Mouse (Mus musculus) liver, adult 2 months (tissue): ENCODE data around the gene Gm5678.

Source experiments
- CTCF ChIP-seq: fragments of 200-500 bp; IDR thresholded peaks from 2 replicates; pipeline ENCODE4 v1.5.1; 2011; ENCODE audit warnings: low read depth, low read length, control low read depth
- POLR2A ChIP-seq: fragments of 200-500 bp; IDR thresholded peaks from 2 replicates; pipeline ENCODE4 v1.6.1; 2011; ENCODE audit warnings: low read length, control low read depth; ENCODE audit not compliant: insufficient read depth; ENCODE audit errors: extremely low read depth

DNA sequence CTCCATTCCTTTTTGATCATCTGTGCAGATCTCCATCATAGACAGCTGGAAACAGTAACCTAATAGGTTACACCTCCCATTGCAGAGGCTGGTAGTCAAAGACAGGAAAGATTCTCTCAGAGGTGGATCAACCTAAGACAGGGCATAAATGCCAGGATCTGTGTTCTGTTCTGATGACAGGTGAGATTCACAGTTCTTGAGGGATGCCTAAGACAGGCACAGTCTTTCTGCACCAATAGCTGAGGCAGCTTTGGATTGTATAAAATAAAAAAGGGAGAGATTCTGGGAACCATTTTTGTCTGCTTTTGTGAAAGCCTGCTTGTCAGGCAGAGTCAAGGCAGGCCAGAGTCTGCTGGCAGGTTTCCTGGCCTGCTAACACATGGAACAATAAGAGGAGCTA, 40.1 kb downstream of the Gm5678 start:
- TF ChIP-seq POLR2A (no peak), CTCF (no peak)
